Mouse (Mus musculus) frontal cortex, adult (tissue): ENCODE data around the gene Chn2.

Source experiments
- ATAC-seq: cut with Nextera tagmentation; 2 replicates; pipeline ENCODE4 v1.9.2; 2017; ENCODE audit warnings: mild to moderate bottlenecking, moderate library complexity, mixed read lengths; ENCODE audit not compliant: low TSS enrichment

Gene Chn2

DNA sequence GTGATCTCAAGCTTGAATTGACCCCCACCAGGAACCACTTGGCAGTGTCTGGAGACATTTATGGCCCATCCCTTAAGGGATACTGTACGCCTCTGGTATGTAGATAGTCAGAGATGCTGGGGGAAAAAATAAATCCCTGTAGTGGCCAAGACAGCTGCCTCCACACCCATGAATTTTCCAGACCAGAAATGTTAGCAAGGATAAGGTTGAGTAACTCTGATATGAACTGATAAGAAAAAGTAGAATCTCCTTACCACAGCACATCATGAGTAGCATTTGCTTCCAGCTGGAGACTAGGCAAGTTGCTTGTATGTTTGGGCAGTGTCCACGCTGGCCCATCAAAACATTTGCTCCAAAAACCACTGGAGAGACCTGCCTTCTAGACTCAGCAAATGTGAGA, 239.3 kb downstream of the Chn2 start:
- ATAC-seq = no peak

DNA sequence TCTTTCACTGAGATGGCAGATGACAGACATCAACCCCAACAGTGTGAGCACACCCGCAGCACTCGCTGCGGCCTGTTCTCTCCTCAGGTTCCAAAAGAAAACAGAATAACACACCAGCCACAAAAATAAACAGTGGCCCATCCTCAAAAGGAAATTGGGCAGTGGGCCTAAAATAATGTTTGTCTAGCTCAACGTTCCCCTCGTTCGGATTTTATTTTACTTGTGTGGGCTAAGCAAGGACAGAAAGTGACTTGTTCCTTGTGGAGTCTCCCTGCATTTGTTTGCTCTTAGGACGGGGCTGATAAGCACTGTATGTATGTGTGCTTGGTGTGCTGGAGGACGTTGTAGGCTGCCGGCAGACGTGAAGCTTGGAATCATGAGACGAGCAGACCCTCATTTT, 240.0 kb downstream of the Chn2 start:
- ATAC-seq = no peak

DNA sequence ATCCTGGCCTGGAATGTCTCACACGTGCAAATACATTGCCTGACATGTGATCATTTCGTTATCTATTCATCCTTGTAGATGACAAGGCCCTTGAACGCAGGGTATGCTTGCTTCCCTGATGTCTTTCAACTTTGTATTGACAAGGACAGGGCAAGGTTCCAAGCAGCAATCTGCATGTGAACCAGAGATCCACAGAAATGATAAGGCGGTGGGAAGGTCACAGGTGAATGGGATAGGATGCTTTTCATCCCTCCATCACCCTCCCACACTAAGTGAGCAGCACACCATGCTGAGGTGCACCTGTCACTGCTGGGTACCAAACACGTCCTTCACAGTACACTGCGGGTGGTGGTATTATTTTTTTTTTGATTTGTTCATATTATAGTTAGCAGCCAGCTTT, 240.9 kb downstream of the Chn2 start:
- no peak for ATAC-seq

DNA sequence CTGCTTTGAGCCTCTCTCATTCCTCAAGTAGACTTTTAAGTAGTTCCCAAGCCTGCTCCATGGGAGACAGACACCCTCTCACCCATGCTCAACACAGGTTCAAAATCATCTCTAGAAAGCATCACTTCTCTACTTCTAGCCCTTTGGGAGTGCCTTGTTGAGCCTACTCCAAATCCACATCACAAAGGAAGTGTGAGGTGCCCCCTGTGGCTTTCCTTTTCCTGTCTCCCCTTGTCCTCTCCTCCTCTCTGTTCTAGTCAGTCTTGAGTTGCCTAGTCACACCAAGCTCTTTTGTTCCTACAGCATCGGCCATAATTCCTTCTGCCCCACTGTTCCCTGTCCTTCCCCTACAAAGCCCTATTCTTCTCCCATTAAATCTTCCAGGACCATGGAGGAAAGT, 243.9 kb downstream of the Chn2 start:
- ATAC-seq = no peak

DNA sequence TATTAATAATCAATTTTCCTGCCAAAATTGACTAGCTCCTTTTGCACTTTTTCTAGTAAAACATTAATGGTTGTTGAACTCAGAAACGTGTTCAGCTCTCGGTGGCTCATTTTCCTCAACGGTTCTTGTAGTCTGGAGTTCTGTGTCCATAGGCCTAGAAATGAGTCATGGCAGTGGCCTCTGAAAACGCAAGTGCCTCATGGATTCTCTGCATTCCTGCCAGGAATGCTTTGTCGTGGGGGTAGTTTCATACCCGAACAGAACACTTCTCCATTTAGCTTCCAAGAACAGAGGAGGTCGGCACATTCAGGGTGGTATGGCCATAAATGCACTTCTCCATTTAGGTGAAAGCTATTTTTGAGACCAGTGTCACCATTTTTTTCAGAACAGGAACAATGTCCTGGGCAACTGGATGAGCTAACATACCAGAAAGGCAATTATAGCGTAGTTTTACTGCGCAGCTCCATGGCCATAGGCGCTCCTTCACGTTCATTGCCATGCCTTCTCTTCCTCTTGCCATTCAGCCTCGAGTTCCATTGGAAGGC, 244.9 kb downstream of the Chn2 start:
- peak; percentile 32; the same call in 1 of the 2 replicates for ATAC-seq

DNA sequence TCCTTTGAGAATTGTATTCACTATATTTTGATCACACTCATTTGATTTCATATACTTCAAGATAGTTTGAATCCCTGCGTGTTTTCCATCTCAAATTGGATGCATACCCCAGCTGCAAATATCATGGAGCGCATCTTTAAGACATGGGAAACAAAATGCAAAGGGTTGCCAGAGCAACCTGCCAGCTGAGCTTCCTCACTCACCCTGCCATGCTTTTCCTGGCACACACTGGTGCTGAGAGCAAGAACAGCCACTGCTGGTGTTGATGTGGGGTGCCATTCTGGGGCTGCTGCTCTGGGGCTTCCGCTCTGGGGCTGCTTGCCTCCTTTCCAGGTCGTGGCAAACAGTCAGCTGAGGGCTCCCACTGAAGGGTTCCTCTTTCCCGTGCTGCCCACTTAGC, 247.5 kb downstream of the Chn2 start:
- ATAC-seq = peak; percentile 55; the same call in 1 of the 2 replicates

DNA sequence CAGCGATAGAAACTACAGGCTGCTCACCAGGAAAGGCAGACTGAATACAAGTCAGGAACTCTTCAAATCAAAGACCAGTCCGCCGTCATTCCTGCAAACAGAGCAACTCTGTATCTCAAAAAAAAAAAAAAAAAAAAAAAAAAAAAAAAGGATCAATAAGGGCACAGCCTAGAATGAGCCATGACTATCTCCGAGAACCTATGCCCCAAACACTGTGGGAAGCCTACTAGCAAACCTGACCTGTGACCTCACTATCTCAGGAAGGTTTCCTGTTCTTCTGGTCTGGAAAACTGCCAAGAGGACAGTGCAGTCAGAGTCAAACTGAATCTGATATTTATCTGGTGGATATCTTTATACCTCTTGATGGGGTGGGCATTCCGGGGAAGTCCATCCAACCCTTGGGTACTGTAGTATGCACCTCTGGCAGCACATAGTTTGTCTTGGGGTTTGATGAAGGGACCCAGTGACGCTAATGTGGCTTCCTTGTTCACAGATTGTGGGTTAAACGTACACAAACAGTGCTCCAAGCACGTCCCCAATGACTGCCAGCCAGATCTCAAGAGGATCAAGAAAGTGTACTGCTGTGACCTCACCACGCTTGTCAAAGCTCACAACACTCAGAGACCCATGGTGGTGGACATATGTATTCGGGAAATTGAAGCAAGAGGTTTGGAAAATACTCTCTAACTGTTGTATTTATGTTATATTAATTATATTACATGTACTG, 250.6 kb downstream of the Chn2 start:
- ATAC-seq = no peak

DNA sequence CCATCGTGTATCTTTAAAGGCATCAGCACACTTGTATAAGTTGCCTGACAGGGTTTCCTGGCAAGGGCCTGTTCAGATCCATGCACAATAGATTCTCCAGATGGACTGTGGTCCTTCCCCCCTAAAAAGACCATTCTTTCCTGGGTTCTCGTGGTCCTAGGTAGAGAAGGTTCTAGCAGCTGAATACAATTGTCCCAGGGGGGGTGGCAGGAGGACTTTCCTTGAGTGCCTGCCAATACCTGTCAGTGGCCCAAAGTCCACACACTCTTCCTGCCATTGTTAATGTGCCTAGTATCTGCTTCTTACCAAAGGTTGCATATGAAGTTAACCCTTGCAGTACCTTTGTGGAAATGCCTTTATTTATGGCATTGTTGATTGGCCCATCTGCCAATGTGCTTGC, 257.9 kb downstream of the Chn2 start:
- no peak for ATAC-seq

DNA sequence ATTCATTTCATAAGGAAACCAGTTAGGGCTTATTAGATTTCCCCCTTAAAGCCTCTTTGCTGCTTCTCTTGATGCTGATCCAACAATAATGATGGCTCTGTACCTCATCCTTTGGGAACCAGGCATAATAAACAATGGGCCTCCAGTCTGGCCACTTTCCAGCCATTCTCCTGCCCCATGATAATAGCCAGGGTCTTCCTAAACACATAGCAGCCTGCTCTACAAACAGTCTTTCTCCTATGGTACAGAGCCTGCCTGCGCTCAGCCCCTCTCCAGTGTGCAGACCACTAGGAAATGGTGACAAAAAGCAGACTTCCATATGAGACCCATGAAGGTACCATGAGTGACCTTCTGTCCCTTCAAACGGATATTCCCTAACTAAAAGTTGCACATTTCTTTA, 260.1 kb downstream of the Chn2 start:
- no peak for ATAC-seq

DNA sequence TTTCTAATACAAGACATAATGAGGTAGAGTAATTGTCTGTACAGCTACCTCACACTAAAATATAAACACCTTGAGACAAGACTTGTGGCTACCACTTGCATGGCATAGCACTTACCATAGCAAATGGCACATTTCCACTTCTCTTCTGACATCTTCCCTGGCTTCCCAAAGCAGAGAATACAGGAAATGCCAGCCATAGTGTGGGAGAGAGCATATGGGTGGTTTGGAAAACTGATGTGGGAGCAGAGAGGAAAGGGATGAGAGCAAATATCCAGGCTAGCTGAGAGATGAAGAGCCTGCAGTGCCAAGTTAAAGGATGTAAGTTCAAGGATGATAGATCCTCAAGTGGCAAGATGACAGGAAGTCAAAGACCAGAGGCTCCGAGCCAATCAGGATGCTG, 266.4 kb downstream of the Chn2 start:
- ATAC-seq = peak; percentile 67

DNA sequence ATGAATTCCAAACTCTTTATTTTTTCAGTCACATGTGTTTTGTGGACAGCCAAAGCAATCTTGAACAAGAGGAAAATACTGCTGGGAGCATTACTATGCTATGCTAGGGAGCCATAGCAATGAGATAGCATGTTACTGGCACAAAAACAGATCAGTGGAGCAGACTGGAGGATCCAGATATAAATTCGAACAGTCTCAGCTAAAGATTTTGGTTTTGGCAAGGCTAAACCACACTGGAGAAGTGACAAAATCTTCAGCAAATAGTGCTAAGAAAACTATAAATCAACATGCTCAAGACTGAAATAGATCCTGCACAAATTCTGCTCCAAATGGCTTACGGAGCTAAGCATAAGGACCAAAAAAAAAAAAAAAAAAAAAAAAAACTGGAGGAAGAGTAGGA, 273.7 kb downstream of the Chn2 start:
- ATAC-seq = peak; percentile 94

DNA sequence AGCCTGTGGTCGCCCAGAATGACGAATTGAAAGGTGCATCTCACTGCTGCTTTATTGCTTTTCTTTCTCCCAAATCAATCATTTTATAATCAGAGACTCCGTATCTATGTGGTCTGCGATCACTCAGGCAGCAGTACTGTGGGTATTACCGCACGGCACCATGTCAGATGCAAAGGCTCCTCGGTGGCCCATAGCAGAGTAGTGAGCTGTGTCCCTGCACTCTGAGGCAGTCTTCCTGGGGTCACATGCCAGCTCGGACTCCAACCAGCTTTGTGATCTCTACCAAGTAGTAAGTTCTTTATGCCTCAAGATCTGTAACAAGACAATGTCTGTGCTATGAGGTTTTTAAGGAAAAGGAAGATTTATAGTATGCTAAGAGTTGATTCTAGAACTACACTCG, 279.3 kb downstream of the Chn2 start:
- ATAC-seq = no peak

DNA sequence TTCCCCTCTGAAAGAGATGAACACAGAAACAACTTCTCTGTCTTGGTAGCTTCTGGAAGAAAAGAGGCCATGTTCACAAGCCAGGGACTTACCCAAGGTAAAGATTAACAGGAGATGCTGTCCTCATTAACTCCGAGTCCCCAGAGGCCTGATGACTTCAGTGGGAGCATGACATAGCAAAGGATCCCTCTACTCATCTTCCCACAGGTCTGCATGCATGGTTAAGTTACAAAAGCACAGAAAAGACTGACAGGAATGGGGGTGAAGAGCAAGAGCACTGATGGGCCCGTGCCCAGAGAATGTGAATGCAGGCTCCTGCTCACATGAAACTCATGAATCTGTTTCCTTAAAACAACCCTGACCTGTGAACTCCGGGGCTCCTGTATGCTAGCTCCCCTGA, 279.8 kb downstream of the Chn2 start:
- no peak for ATAC-seq

DNA sequence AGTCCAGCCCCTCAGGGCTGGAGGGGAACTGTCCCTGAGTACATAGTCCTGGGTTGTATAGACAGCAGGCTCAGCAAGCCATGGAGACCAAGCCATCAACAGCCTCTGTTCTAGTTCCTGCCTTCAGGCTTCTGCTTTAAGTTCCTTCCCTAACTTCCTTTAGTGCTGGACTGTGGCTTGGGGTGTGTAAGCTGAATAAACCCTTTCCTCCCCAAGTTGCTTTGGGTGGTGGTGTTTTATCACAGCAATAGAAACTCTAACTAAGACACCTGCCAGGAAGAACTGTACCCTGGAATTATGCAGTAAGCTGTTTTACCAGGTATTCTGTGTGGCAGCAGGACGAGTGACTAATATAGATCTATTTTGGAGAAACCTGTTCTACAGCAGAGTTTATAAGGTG, 280.9 kb downstream of the Chn2 start:
- no peak for ATAC-seq

DNA sequence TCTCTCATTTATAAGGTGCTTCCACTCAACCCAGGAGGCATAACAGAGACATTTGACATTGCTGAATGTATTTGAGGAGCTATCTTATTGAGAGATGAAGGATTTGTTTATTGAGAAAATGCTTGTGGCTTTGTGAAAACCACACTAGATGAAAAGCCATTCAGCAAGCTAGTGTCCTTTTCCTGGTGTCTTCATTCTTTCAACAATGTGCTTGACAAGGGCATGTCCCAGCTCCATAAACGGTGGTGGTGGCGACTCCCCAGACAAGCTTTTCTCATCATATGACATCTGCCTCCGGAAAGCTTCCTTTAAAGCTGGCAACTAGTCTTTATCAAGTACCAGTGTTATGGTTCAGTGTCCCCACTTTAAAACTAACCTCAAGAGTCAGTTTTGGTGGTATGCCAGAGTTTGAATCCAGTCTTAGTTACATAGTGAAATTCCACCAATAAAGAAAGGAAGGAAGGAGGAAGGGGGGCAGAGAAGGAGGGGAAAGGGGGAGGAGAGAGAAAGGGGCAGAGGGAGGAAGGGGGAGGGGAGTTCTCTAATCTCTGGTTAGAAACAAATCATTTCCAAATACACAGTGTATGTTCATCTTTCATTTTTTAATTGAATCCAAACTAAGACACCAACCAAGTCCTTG, 286.0 kb downstream of the Chn2 start, which contains the start of gene Prr15:
Gene Prr15 (plus strand): TSS at position 590 of the 640 bp plus-strand sequence.
- no peak for ATAC-seq

DNA sequence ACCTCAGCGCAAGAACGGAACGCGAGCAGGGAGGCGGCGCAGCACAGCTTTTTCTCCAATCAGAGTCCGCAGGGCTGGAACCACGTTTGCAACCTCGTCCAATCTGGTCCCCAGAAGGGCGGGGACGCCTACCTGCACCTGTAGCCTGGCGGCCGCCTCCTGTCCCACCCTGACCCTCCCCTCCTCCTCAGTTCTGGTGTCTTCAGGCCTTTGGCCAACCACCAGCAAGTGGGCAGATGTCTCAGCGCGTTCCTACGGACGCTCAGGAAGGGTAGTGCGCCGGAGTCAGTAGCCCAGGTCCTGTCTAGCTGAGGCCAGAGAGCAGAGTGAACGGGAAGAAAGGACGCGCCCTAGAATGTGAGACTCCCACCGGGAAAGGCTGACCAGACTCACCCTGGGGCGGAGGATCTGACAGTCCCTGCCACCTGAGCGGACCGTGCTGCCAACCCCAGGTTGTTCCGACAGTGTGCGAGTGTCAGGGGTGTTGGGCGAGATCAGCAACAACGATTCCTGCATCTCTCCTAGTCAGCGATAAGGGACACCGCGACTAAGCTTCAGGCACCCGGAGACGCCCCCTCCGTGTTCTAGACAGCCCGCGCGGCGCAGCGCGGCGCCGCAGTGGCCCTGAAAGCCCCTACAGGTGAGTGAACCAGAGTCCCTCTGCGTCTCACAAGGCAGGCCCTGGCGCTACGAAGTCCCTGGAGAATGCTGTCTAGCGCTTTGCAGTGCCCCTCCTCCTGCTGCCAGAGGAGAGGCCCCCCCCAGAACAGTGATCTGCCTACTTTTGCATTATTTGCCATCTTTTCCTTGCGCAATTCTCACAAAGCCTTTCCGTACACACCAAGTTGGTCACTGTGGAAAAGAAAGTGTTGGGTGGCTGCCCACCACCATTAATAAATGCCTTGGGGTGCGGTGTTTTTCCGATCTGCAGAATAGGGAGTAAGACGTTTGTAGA, 287.6 kb downstream of the Chn2 start:
- peak; percentile 93 for ATAC-seq

DNA sequence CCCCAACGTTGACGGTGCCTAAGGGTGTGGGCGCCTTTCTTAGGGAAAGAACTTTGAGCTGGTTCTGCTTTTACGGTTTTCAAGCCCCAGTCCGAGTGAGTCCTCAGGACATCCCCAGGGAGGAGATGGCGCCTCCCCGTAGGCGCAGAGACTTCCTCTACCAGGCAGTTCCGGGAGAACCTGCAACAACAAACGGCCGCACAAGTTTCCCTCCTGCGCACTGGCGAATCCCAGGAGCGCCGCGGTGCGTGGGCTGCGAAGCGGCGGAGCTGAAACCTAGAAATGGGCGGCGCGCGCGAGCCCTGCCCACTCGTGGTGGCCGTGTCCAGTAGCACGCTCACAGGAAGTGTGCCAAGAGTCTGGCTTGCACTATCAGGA, 288.3 kb downstream of the Chn2 start:
- ATAC-seq = peak; percentile 64

DNA sequence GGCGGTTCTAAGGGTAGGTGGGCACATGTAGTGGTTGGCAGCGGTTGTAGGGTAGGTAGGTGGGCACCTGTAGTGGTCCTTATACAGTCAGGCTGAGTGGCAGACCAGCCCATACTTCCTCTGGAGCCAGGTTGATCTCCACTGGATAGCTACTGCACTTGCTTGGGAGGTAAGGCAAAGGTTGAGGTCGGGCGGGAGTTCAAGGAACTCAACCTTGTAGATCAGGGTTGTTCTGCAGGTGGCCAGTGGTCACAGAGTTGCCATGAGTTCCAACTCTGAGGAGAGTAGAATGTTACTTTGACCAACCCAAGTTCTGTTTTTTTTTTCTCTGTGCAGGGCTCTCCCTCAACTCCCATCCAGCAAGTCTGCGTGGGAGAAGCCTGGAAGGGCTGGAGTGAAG, 289.4 kb downstream of the Chn2 start:
- no peak for ATAC-seq

DNA sequence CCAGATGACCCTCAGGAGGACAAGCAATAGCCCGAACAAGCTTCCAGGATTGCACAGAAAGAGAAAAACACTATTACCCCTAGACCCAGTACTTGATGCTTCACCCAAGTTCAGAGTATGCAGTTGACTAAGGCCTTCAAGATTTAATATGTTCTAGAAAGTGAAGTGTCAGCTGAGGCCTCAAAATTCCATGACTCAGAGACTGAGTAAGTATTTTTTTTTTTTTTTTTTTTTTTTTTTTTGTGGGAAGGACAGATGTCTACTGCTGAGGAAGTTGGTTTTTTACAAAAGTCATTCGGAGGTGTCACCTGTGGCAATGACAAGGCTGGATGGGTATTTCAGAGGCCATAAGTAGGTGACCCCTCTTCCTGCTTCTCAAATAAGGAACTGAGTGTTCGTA, 290.2 kb downstream of the Chn2 start:
- no peak for ATAC-seq

DNA sequence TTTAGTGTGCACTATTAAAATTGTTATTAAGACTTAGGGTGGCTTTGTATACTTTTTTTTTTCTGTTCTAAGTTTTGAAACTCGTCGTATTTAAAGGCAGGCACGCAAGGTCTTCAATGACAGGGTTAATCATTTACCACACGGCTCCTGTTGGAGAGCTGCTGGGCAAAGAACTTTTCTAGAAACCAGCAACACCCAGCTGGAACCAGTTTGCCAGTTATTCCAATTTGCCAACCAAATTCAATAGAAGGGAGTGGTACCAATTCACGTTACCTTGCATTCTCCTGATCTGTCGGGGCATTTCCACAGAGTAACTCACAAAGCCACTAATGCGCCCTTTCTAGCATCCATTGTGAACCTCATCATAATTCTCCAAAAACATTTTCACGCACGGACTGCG, 290.8 kb downstream of the Chn2 start:
- no peak for ATAC-seq

DNA sequence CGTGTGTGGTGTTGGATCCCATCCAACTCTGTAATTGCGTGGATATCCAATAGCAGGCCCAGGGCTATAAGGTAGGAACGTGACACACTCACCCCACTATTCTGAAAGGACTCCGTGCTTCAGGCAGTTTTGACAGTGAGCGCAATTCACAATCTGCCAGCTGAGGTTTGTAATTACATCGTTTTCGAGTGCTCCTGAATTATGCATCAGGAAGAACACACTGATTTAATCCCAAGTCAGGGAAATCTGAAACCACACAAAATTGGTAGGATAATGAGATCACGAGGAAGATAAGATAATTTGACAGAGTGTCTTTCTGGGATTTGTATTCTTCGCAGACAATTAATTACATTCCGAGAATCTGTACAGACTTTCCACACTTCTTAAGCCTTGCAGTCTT, 292.4 kb downstream of the Chn2 start:
- ATAC-seq = peak; percentile 26; the same call in 1 of the 2 replicates

DNA sequence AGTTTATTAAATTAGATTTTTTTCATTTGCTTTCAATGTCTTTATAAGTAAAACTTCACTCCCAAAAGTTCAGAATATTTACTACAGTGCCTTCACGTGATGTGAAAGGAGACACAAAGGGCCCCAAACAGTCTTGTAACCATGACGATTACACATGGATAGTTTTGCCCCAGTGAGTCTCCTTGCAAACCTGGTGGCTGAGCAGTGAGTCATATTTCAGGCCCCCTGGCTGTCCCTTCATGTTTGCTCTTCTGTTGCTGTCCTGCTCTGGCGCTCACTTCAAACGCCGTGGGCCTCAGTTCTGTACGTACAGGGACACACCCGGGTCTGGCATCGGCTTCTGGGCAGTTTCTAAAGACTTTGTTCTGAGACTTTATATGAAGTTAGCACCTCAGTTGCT, 292.8 kb downstream of the Chn2 start:
- no peak for ATAC-seq
